Mouse (Mus musculus) CH12.LX (cell line): Measurements from ENCODE around the gene Dzank1.

Experiments
- CTCF ChIP-seq, 2 experiments: IDR thresholded peaks in 1 of 2; conservative IDR thresholded peaks in 1 of 2; 2 replicates each; pipeline ENCODE4 v1.5.1; 2011 to 2012; ENCODE audit warnings: low read depth in 2 of 2, low read length in 2 of 2, improper control_type of control experiment in 1 of 2, inconsistent platforms in 1 of 2, mild to moderate bottlenecking in 1 of 2, moderate library complexity in 1 of 2
- EP300 ChIP-seq: IDR thresholded peaks from 2 replicates; pipeline ENCODE4 v1.6.1; 2011; ENCODE audit warnings: low read length, improper control_type of control experiment
- ETS1 ChIP-seq: conservative IDR thresholded peaks from 2 replicates; pipeline ENCODE4 v1.6.1; 2012; ENCODE audit warnings: low read depth, mild to moderate bottlenecking, inconsistent platforms, low read length, improper control_type of control experiment, moderate library complexity
- POLR2A ChIP-seq: IDR thresholded peaks from 2 replicates; pipeline ENCODE4 v1.6.1; 2011; ENCODE audit warnings: low read depth, mild to moderate bottlenecking, improper control_type of control experiment, low read length
- RAD21 ChIP-seq: IDR thresholded peaks from 2 replicates; pipeline ENCODE4 v1.6.1; 2011; ENCODE audit warnings: low read depth, mild to moderate bottlenecking, low read length, improper control_type of control experiment, moderate library complexity

- TF ChIP-seq ETS1 (no peak), CTCF (conservative IDR thresholded peaks at IDR 0.05 in 1 of 2, IDR thresholded peaks at IDR 0.05 in 1 of 2; ENCODE audit: low read depth in 2 of 2, low read length in 2 of 2) (no peak), RAD21 (no peak), EP300 (no peak), POLR2A (no peak)
Observed at GRCm38 (mm10) chr2:144550529-144550928, 23.3 kb upstream of the Dzank1 start, which contains the start of gene Rbbp9.
